Mouse (Mus musculus) brain, embryonic 14.5 days (tissue): Measurements from ENCODE around the gene Cnpy1.

Experiments used
- CTCF ChIP-seq: fragments of 200-500 bp; IDR thresholded peaks from 2 replicates; pipeline ENCODE4 v1.5.1; 2012; ENCODE audit warnings: inconsistent platforms, mild to moderate bottlenecking, moderate library complexity, borderline replicate concordance; ENCODE audit not compliant: insufficient read depth, insufficient read length; ENCODE audit errors: extremely low read depth
- POLR2A ChIP-seq: fragments of 200-500 bp; IDR thresholded peaks from 2 replicates; pipeline ENCODE4 v1.6.1; 2012; ENCODE audit warnings: mild to moderate bottlenecking, inconsistent platforms, borderline replicate concordance; ENCODE audit not compliant: poor library complexity, insufficient read depth, insufficient read length, severe bottlenecking; ENCODE audit errors: extremely low read depth

GRCm38 (mm10) chr5:28213441-28213840 is 32.2 kb downstream of the Cnpy1 start:
- TF ChIP-seq CTCF, result no peak
- TF ChIP-seq POLR2A, result no peak
